Mouse (Mus musculus): ENCODE measurements at regions not wholly inside any gene's neighbourhood (a gene's known extent, or its start where the extent isn't known, plus 50 kb on each side); places are given as distances from the start of the nearest gene placed in this dataset.

- DNase-seq = no peak
Observed at GRCm38 (mm10) chr16:66086499-66086898, 271.4 kb downstream of the Vgll3 start.

GRCm38 (mm10) chr16:66092766-66093165 lies 277.7 kb downstream of the Vgll3 start:
- no peak for DNase-seq

- no peak for DNase-seq
Observed at GRCm38 (mm10) chr16:66095682-66096081, 280.6 kb downstream of the Vgll3 start.

- no peak for DNase-seq
Observed at GRCm38 (mm10) chr16:66117930-66118329, 302.9 kb downstream of the Vgll3 start.

GRCm38 (mm10) chr16:66137755-66138154 lies 322.7 kb downstream of the Vgll3 start:
- no peak for DNase-seq

GRCm38 (mm10) chr16:66144765-66145164 lies 329.7 kb downstream of the Vgll3 start:
- DNase-seq = no peak

GRCm38 (mm10) chr16:66145280-66145679 lies 330.2 kb downstream of the Vgll3 start:
- no peak for DNase-seq

GRCm38 (mm10) chr16:66168289-66168688 lies 353.2 kb downstream of the Vgll3 start:
- DNase-seq = no peak

GRCm38 (mm10) chr16:66190801-66191200 lies 375.7 kb downstream of the Vgll3 start:
- DNase-seq = peak in 1 of 2 experiments; percentile 6

- DNase-seq = no peak
Observed at GRCm38 (mm10) chr16:66201406-66201805, 386.3 kb downstream of the Vgll3 start.

All from layer of hippocampus, postnatal 36 days (tissue).